ENCODE assay signal across 8 mouse cellular contexts in the genomic region with DNA sequence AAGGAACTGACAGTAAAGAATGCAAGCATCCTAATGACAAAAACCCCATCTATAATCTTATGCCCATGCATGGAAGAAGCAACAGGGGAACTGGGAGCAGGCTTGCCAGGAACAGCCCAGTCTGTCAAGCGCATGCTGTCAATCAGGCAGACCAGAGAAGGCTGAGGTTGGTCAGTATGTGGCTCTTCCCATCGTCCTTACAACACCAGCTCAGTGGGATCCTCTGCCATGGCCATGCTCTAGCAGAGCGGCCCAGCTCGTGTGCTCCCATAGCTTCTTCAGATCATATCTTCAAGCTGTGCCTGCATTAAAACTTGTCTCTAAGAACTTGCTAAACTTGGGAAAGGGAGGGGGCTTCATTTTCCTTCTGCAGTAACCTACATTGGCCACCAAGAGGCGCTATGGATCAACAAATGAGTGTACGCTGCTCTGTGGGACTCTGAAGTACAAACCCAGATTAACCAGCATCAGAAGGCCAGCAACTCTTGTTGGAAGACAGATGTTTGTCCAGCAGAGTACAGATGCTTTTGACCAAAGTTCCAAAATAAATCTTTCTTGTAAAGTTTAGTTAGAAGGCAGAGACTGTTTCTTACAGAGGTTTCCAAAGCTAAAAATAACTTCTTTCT.
DNase-seq lines count a peak whose midpoint lies in the region; ATAC-seq and TF ChIP-seq lines count a peak whose summit lies in the region.

No protein-coding gene starts in this region.

- H3K9me3 ChIP-seq in intestine, postnatal 0 days (ENCODE audit: control insufficient read depth), result no peaks in the 10 kb centered on the region
- H3K9me3 ChIP-seq in liver, embryonic 11.5 days (ENCODE audit: control insufficient read depth, low read length), result no peaks in the 10 kb centered on the region

- WGBS in intestine, postnatal 0 days, result 36% methylated on average over 6 of the region's 6 CpGs
- WGBS in liver, embryonic 11.5 days, result 34% methylated on average over 6 of the region's 6 CpGs

- intact Hi-C loops in left cerebral cortex, postnatal 36 days (cut with DNase I), result loop anchor here (1.0 to 10.0 kb wide), 5 partner anchors 122 to 846 kb away; a partner anchor contains a TSS

- CTCF ChIA-PET in Patski (lab: Charles Lee), result interaction anchor here (1.0 to 2.8 kb wide), 12 partner anchors 9 to 845 kb away, joined by 3 to 19 read pairs (median 4); no protein-coding TSS in a partner anchor

- POLR2A ChIA-PET in Patski (lab: Charles Lee), result interaction anchor here (1.5 kb wide), 1 partner anchor 16 kb away, joined by 3 read pairs; no protein-coding TSS in a partner anchor

- H3K4me3 ChIP-seq in intestine, postnatal 0 days (ENCODE audit: low read depth, low read length), result no peak overlapping the region
- no peak overlapping the region for H3K4me3 ChIP-seq in liver, embryonic 11.5 days (ENCODE audit: low read depth, low read length)

- peak; percentile 89 for TF ChIP-seq CTCF in Patski (IDR thresholded peaks at IDR 0.05)
- peak; percentile 85 for TF ChIP-seq CTCF in intestine, postnatal 0 days (IDR thresholded peaks at IDR 0.05; ENCODE audit: low read depth)

- H3K27ac ChIP-seq in intestine, postnatal 0 days (ENCODE audit: low read depth, low read length), result no peak overlapping the region
- H3K27ac ChIP-seq in liver, embryonic 11.5 days (ENCODE audit: low read depth, low read length), result no peak overlapping the region

- DNase-seq in left cerebral cortex, adult 18-20 months (ENCODE audit: low spot score in 2 of 2), result peak; percentile 27 to 43
- DNase-seq in left cerebral cortex, postnatal 36 days (ENCODE audit: low spot score in 2 of 2), result no peak
- DNase-seq in Patski (ENCODE audit: low read depth, low spot score), result no peak
- peak; percentile 41 for DNase-seq in fibroblast of lung, adult 2 months (ENCODE audit: low read depth)
- DNase-seq in liver, embryonic 11.5 days (ENCODE audit: low spot score), result peak; percentile 54
- DNase-seq in right cerebral cortex, adult 2 months (ENCODE audit: low spot score in 2 of 2), result peak; percentile 57 to 62
- DNase-seq in spleen, adult 12 weeks (ENCODE audit: low spot score), result no peak

- in situ Hi-C loops in Patski (cut with MboI; ENCODE audit: low pct_unique_long_range_greater_than_20kb), result loop anchor here (5.0 to 25.0 kb wide), 3 partner anchors 301 to 846 kb away; no protein-coding TSS in a partner anchor

- H3K36me3 ChIP-seq in intestine, postnatal 0 days (ENCODE audit: control insufficient read depth, insufficient read depth), result no peaks in the 10 kb centered on the region
- H3K36me3 ChIP-seq in liver, embryonic 11.5 days (ENCODE audit: control insufficient read depth, insufficient read depth, low read length), result no peaks in the 10 kb centered on the region

- ATAC-seq in Patski, result peak; percentile 60
- ATAC-seq in intestine, postnatal 0 days, result no peak
- no peak; the same call in 1 of the 2 replicates for ATAC-seq in liver, embryonic 11.5 days (replicated peaks; ENCODE audit: low FRiP score)

- no peak overlapping the region for H3K4me2 ChIP-seq in intestine, postnatal 0 days (replicated peaks; ENCODE audit: low read depth)
- no peak overlapping the region for H3K4me2 ChIP-seq in liver, embryonic 11.5 days

- no peaks in the 10 kb centered on the region for H3K27me3 ChIP-seq in Patski
- H3K27me3 ChIP-seq in intestine, postnatal 0 days (replicated peaks; ENCODE audit: control insufficient read depth, insufficient read depth, low read length), result no peaks in the 10 kb centered on the region
- no peaks in the 10 kb centered on the region for H3K27me3 ChIP-seq in liver, embryonic 11.5 days (replicated peaks; ENCODE audit: control insufficient read depth, insufficient read depth, low read length)

- no peaks in the 10 kb centered on the region for H3K4me1 ChIP-seq in intestine, postnatal 0 days (replicated peaks; ENCODE audit: control insufficient read depth, insufficient read depth, low read length)
- H3K4me1 ChIP-seq in liver, embryonic 11.5 days (replicated peaks; ENCODE audit: control insufficient read depth, insufficient read depth, low read length), result peaks cover 2% of the 10 kb centered on the region; the same call in 1 of the 2 replicates

- no peak overlapping the region for H3K9ac ChIP-seq in intestine, postnatal 0 days (ENCODE audit: low read depth, low read length)
- no peak overlapping the region for H3K9ac ChIP-seq in liver, embryonic 11.5 days (ENCODE audit: low read depth, low read length)

Comparison
In these comparisons a context has a peak if more than half of its experiments do, and no peak if none do; other contexts are left out.
1. DNase-seq: peak in left cerebral cortex, adult 18-20 months (2 of 2), fibroblast of lung, adult 2 months (single experiment), liver, embryonic 11.5 days (single experiment) and right cerebral cortex, adult 2 months (2 of 2); none in left cerebral cortex, postnatal 36 days (0 of 2), Patski (single experiment) and spleen, adult 12 weeks (single experiment).